Mouse (Mus musculus) heart, postnatal 0 days (tissue): ENCODE measurements at regions not wholly inside any gene's neighbourhood (a gene's known extent, or its start where the extent isn't known, plus 50 kb on each side); places are given as distances from the start of the nearest gene placed in this dataset.

Experiments
- CTCF ChIP-seq: IDR thresholded peaks from 2 replicates; pipeline ENCODE4 v1.5.1; 2016; ENCODE audit warnings: antibody characterized with exemption, control low read depth, low read depth
- EP300 ChIP-seq: IDR thresholded peaks from 2 replicates; pipeline ENCODE4 v1.6.1; 2016; ENCODE audit warnings: antibody characterized with exemption, low read depth

DNA sequence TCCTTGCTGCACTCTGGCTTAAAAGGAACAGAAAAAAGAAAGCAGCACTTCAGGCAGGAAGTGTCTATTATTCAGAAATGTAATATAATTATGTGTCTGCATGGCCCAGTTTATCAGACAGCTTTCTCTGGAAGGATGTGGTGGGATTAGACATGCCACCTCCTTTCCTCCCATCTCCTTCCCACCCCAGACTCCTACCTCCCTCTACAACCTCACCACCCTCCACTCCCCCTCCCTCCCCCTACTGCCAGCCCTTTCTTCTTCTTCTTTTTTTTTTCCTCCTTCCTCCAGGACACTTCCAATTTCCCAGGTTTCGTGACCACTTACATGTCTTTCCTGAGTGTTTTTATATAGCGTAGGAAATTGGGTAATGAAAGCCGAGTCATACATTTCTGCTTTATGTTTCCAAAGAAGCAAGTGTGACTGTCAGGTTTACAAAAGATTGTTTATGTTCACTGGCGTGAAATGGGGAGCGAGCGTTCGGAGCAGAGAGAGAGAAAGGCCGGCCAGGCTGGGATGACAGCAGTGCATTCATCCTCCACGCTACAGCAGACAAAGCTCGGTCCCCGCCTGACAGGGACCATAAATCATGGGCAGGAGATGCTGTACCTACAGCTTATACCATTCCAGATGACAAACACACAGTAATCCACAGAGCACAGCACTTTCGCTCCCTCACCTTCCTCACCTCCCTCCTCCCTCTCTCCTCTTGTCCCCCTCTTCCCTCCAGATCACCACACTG lies 354.6 kb upstream of the Zfp703 start:
- TF ChIP-seq CTCF: no peak
- no peak for TF ChIP-seq EP300
